Mouse (Mus musculus): Measurements from ENCODE around the gene Cbx7.

Gene Cbx7

GRCm38 (mm10) chr15:79970940-79971339, at the start of gene Cbx7:
TSS of gene Cbx7 (minus strand) at chr15:79971119.
- DNase-seq, result no peak

- no peak for DNase-seq
These were observed 49.6 kb upstream of the Cbx7 start for GRCm38 (mm10) chr15:80020516-80020915.

- no peak for DNase-seq
These were observed 48.7 kb upstream of the Cbx7 start for GRCm38 (mm10) chr15:80019625-80020024.

GRCm38 (mm10) chr15:80019220-80019619, 48.3 kb upstream of the Cbx7 start:
- no peak for DNase-seq

GRCm38 (mm10) chr15:80016563-80017301, 45.8 kb upstream of the Cbx7 start:
- DNase-seq, result no peak

- DNase-seq, result no peak
These were observed 44.5 kb upstream of the Cbx7 start for GRCm38 (mm10) chr15:80015211-80015952.

GRCm38 (mm10) chr15:80014321-80015210, 43.6 kb upstream of the Cbx7 start, which contains the start of gene Pdgfb:
TSS of gene Pdgfb (minus strand) at chr15:80014977.
- peak; percentile 47 for DNase-seq

- DNase-seq, result no peak
These were observed 43.1 kb upstream of the Cbx7 start for GRCm38 (mm10) chr15:80014031-80014320.

- no peak for DNase-seq
These were observed 42.5 kb upstream of the Cbx7 start for GRCm38 (mm10) chr15:80013256-80014030.

- peak; percentile 76 for DNase-seq
These were observed 41.7 kb upstream of the Cbx7 start for GRCm38 (mm10) chr15:80012527-80013201.

GRCm38 (mm10) chr15:80011778-80012526, 41.0 kb upstream of the Cbx7 start:
- peak; percentile 82 for DNase-seq

- no peak for DNase-seq
These were observed 40.3 kb upstream of the Cbx7 start for GRCm38 (mm10) chr15:80011194-80011593.

- DNase-seq, result no peak
These were observed 39.3 kb upstream of the Cbx7 start for GRCm38 (mm10) chr15:80010182-80010558.

- DNase-seq, result no peak
These were observed 38.7 kb upstream of the Cbx7 start for GRCm38 (mm10) chr15:80009421-80010181.

GRCm38 (mm10) chr15:80008461-80008860, 37.5 kb upstream of the Cbx7 start:
- no peak for DNase-seq

- DNase-seq, result no peak
These were observed 35.2 kb upstream of the Cbx7 start for GRCm38 (mm10) chr15:80006156-80006555.

GRCm38 (mm10) chr15:80005436-80005835, 34.5 kb upstream of the Cbx7 start:
- no peak for DNase-seq

- no peak for DNase-seq
These were observed 33.9 kb upstream of the Cbx7 start for GRCm38 (mm10) chr15:80004644-80005340.

GRCm38 (mm10) chr15:80003581-80003980, 32.7 kb upstream of the Cbx7 start:
- no peak for DNase-seq

- DNase-seq, result no peak
These were observed 30.7 kb upstream of the Cbx7 start for GRCm38 (mm10) chr15:80001601-80002000.
